Mouse (Mus musculus): ENCODE measurements around the gene Dph5.
A peak's percentile ranks its signal among the peaks of the same experiment; 100 is the strongest.
"Not testable (repeated sequence)": the region's sequence is repeated elsewhere in the genome, so short reads cannot be mapped to it uniquely, and the experiment has no call there.

Dph5 gene

GRCm38 (mm10) chr3:115887427-115888309 lies at the start of gene Dph5:
Gene Dph5 (plus strand): TSS chr3:115887837.
- peak; percentile 97 for DNase-seq (ENCODE audit: extremely low read depth, low read depth)

DNA sequence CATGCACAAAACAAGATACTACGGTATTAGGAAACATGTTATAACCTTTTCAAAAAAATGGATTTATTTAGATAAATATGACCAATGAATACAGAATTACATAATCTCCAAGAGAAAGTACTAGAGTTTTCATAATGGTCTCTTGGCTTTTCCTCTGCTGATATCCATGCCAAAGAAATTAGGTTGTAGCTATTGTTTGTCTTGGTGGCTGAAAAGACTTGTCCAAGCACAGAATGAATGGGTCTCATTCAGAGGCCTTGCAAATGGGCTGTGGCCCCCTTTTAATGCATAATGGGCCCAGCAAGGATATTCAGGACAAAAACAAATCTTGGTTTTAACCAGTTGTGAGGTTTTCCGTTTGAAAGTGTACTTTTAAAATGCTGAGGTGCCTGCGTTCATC lies 43.1 kb upstream of the Dph5 start:
- DNase-seq (ENCODE audit: extremely low read depth, low read depth) = no peak

GRCm38 (mm10) chr3:115845032-115845618 lies 42.5 kb upstream of the Dph5 start:
- DNase-seq (ENCODE audit: extremely low read depth, low read depth) = no peak

DNA sequence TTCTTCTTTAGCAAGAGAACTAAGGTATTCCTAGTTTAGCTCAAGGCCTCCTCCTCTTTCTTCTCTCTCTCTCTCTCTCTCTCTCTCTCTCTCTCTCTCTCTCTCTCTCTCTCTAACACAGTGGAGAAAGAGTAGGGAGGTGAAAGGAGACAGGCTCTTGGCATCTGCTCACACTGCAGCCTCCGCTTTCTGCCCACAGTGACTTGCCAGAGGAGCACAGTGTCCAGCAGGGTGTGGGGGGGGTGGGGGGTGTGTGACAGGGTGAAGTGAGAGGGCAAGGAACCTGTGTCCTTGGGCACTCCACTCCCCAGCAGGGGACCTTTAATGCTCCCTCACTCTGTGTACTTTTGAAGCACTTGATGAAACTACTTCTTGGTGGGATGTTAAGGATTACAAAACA lies 41.9 kb upstream of the Dph5 start:
- no peak for DNase-seq (ENCODE audit: extremely low read depth, low read depth)

GRCm38 (mm10) chr3:115846153-115846552 lies 41.5 kb upstream of the Dph5 start:
- no peak for DNase-seq (ENCODE audit: extremely low read depth, low read depth)

DNA sequence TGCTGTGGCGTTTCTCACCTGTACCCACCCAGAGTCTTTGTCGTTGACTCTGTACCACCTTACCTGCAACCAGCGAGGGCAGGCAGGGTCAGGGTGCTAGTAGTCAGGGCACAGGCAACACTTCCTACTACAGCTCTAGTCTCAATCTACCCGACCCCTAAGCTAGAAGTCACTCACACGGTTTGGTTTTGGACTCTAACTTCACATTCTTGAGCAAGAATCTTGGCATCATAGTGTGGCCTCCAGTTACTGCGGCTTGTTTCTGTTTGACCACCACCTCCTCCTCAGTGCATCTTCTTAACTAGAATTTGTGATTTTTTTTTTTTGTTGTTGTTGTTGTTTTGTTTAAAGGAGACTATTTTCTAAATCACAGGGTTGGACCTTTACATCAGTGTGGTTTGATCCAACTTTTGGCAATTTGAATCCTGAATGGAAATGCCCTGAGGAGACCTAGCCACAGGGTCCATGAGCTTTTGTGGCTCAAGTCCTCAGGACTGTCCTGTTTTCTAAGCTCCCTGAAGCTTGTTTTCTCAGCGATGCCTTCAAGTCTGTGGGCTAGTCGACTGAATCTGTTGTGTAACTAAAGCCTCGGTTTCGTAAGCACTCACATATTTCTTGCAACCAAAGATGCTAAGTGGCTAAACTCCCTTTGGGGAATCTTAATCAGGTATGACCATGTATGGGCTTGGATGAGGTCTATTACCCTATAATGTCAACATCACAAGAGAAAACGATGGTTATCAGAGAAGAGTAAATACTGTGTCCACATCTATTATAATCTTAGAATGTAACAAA lies 38.8 kb upstream of the Dph5 start:
- DNase-seq (ENCODE audit: extremely low read depth, low read depth) = no peak

GRCm38 (mm10) chr3:115850946-115851345 lies 36.7 kb upstream of the Dph5 start:
- no peak for DNase-seq (ENCODE audit: extremely low read depth, low read depth)

- DNase-seq (ENCODE audit: extremely low read depth, low read depth) = no peak
Measured at GRCm38 (mm10) chr3:115854672-115855191, 32.9 kb upstream of the Dph5 start.

- DNase-seq (ENCODE audit: extremely low read depth, low read depth) = no peak
Measured at GRCm38 (mm10) chr3:115855576-115855975, 32.1 kb upstream of the Dph5 start.

GRCm38 (mm10) chr3:115856484-115857022 lies 31.1 kb upstream of the Dph5 start:
- no peak for DNase-seq (ENCODE audit: extremely low read depth, low read depth)

- no peak for DNase-seq (ENCODE audit: extremely low read depth, low read depth)
Measured at GRCm38 (mm10) chr3:115857436-115857835, 30.2 kb upstream of the Dph5 start.

DNA sequence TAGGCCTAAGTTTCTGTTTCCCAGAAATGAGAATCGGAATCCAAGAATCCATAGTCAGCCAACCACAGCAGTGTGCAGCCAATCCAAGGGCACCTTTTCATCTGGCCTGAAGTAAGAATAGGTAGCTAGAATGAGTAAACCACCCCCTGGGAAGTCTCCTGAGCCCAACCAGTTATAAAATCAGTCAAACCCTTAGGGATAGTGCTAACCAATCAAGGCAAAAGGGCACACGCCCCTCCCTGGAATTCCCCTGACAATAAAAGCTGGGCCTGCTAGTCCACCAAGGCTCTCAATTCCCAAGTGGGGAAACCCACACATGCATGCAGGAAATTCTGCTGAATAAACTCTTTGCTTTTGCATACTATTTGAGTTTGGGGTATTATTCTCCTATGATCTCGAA lies 28.8 kb upstream of the Dph5 start:
- no peak for DNase-seq (ENCODE audit: extremely low read depth, low read depth)

DNA sequence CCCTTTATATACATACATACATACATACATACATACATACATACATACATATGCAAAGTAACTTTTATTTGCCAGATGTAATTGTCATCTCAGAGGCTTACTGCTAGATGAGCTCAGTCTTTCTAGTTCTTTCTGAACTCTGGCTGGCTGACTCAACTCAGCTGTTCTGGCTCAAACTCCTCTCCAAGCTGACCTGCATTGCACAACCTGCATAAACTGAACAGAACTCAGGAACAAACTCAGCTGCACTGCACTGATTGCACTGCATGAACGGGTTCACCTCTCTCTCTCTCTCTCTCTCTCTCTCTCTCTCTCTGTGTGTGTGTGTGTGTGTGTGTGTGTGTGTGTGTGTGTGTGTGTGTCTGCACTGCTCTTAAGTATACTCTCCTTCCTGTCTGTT lies 26.9 kb upstream of the Dph5 start:
- DNase-seq (ENCODE audit: extremely low read depth, low read depth) = not testable (repeated sequence)

- DNase-seq (ENCODE audit: extremely low read depth, low read depth) = no peak
Measured at GRCm38 (mm10) chr3:115863487-115863886, 24.1 kb upstream of the Dph5 start.

DNA sequence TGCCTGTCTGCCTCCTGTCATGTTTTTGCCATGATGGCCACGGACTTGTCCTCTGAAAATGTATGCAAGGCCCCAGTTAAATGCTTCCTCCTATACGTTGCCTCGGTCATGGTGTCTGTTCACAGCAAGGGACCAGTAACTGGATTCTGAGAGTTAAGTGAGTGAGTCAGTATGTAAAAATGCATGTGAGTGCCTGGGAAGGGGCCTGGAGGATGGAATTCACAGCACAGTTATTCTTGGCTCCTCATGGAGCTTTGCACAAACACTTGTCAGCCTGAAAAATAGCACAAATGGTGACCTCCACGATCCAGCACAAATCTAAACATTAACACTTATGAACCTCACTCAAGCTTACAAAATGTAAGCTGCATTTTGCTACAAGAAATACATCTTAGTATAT lies 20.5 kb upstream of the Dph5 start:
- no peak for DNase-seq (ENCODE audit: extremely low read depth, low read depth)

DNA sequence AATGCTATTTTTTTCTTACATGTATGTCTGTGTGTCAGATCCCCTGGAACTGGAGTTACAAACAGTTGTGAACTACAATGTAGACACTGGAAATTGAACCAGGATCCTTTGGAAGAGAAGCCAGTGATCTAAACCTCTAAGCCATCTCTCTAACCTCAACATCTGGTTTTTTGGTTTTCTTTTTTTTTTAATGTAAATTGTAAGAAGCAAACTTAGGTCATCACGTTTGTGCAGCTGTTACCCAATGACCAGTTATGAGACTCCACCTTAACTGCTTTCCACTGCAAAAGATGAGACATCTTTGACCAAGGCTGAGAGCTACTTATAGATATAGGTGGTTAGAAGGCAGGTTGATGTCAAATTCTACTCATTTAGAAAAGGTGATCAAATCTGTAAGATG lies 19.7 kb upstream of the Dph5 start:
- DNase-seq (ENCODE audit: extremely low read depth, low read depth) = no peak

GRCm38 (mm10) chr3:115869360-115869759 lies 18.3 kb upstream of the Dph5 start:
- peak; percentile 85 for DNase-seq (ENCODE audit: extremely low read depth, low read depth)

GRCm38 (mm10) chr3:115875551-115875950 lies 12.1 kb upstream of the Dph5 start:
- no peak for DNase-seq (ENCODE audit: extremely low read depth, low read depth)

- no peak for DNase-seq (ENCODE audit: extremely low read depth, low read depth)
Measured at GRCm38 (mm10) chr3:115877133-115877532, 10.5 kb upstream of the Dph5 start.

GRCm38 (mm10) chr3:115884086-115884485 lies 3.6 kb upstream of the Dph5 start:
- DNase-seq (ENCODE audit: extremely low read depth, low read depth) = no peak

DNA sequence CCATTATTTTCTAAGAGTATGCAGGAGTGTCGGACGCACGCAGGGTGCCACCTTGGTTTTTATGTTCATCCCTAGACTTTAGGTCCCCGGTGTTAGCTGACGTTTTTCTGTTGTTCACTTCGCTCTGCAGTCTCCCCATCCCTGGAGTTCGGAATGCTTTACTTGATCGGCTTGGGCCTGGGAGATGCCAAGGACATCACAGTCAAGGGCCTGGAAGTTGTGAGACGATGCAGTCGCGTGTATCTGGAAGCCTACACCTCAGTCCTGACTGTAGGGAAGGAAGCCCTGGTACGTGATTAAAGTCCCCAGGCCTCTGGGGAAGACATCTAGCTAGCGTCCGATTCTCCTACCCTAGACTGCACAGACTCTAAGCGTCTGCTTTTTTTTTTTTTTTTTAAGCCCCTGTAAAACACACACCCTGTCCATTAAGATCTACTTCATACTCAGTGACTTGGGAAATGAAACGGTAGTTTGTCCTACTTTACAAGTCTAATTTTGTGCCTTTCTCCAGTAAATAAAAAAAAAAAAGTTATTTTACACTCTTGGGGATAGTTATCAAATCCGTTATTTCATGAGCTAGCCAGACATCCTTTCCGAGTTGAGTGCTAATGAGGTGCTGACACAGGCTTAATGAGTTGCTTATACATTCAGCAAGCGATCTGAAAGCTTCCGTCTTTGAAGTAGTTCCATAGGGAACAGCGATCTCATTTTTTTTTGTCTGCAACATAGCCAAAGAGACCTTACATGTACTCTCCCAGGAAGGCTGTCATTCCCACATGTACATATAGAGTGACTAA lies 871 bp downstream of the Dph5 start:
- peak; percentile 56 for DNase-seq (ENCODE audit: extremely low read depth, low read depth)
